Mouse (Mus musculus): Measurements from ENCODE around the gene Panx3. TPM values are rescaled to one million over a fixed set of nuclear protein-coding genes. Genes with fewer than 3 reads are reported as not detected.

The Panx3 gene
- polyA plus RNA-seq, 1 experiment from 2014 or later = 0.12 TPM

- no peak overlapping the region for H3K4me3 ChIP-seq (replicated peaks; ENCODE audit: low read depth, low read length)
Observed at GRCm38 (mm10) chr9:37638721-37639120, 30.3 kb downstream of the Panx3 start.

GRCm38 (mm10) chr9:37636800-37637542 is 32.1 kb downstream of the Panx3 start:
- no peak; the same call in 1 of the 2 replicates for ATAC-seq (replicated peaks; ENCODE audit: low FRiP score, low read depth)
- Histone ChIP-seq H3K9me3 (replicated peaks; ENCODE audit: low read length) (no peaks in the 10 kb centered on the region), H3K27me3 (ENCODE audit: insufficient read depth, low read length) (no peaks in the 10 kb centered on the region), H3K4me2 (ENCODE audit: low read length) (no peak overlapping the region), H3K36me3 (ENCODE audit: insufficient read depth, low read length) (no peaks in the 10 kb centered on the region), H3K4me3 (replicated peaks; ENCODE audit: low read depth, low read length) (no peak overlapping the region), H3K27ac (no peak overlapping the region), H3K9ac (ENCODE audit: low read depth, low read length) (no peak overlapping the region), H3K4me1 (replicated peaks; ENCODE audit: insufficient read depth, low read length) (no peaks in the 10 kb centered on the region)
- WGBS = 34% methylated on average over 6 of the region's 6 CpGs
- no peak for TF ChIP-seq CTCF (IDR thresholded peaks at IDR 0.05; ENCODE audit: low read depth)
- DNase-seq (ENCODE audit: low spot score) = peak; percentile 21

More at GRCm38 (mm10) chr9:37638721-37639120, 30.3 kb downstream of the Panx3 start:
- Histone ChIP-seq H3K9me3 (replicated peaks; ENCODE audit: low read length) (no peaks in the 10 kb centered on the region), H3K9ac (ENCODE audit: low read depth, low read length) (no peak overlapping the region), H3K27me3 (ENCODE audit: insufficient read depth, low read length) (no peaks in the 10 kb centered on the region), H3K36me3 (ENCODE audit: insufficient read depth, low read length) (no peaks in the 10 kb centered on the region), H3K4me1 (replicated peaks; ENCODE audit: insufficient read depth, low read length) (no peaks in the 10 kb centered on the region), H3K4me2 (ENCODE audit: low read length) (no peak overlapping the region), H3K27ac (no peak overlapping the region)
- peak; percentile 21 for DNase-seq (ENCODE audit: low spot score)
- TF ChIP-seq CTCF (IDR thresholded peaks at IDR 0.05; ENCODE audit: low read depth) = no peak
- 83% methylated on average over 3 of the region's 3 CpGs for WGBS
- ATAC-seq (replicated peaks; ENCODE audit: low FRiP score, low read depth) = no peak

- peak; percentile 81 for DNase-seq (ENCODE audit: low spot score)
- ATAC-seq (replicated peaks; ENCODE audit: low FRiP score, low read depth) = no peak
- 17% methylated on average over 7 of the region's 7 CpGs for WGBS
- Histone ChIP-seq H3K4me2 (ENCODE audit: low read length) (no peak overlapping the region), H3K9me3 (replicated peaks; ENCODE audit: low read length) (no peaks in the 10 kb centered on the region), H3K4me1 (replicated peaks; ENCODE audit: insufficient read depth, low read length) (no peaks in the 10 kb centered on the region), H3K27ac (no peak overlapping the region), H3K36me3 (ENCODE audit: insufficient read depth, low read length) (no peaks in the 10 kb centered on the region), H3K4me3 (replicated peaks; ENCODE audit: low read depth, low read length) (no peak overlapping the region), H3K9ac (ENCODE audit: low read depth, low read length) (no peak overlapping the region), H3K27me3 (ENCODE audit: insufficient read depth, low read length) (no peaks in the 10 kb centered on the region)
- peak; percentile 79 for TF ChIP-seq CTCF (IDR thresholded peaks at IDR 0.05; ENCODE audit: low read depth)
Observed at GRCm38 (mm10) chr9:37636335-37636734, 32.7 kb downstream of the Panx3 start.

GRCm38 (mm10) chr9:37634269-37634668 is 34.8 kb downstream of the Panx3 start:
- Histone ChIP-seq H3K9me3 (replicated peaks; ENCODE audit: low read length) (no peaks in the 10 kb centered on the region), H3K27ac (no peak overlapping the region), H3K4me3 (replicated peaks; ENCODE audit: low read depth, low read length) (no peak overlapping the region), H3K4me1 (replicated peaks; ENCODE audit: insufficient read depth, low read length) (no peaks in the 10 kb centered on the region), H3K27me3 (ENCODE audit: insufficient read depth, low read length) (no peaks in the 10 kb centered on the region), H3K4me2 (ENCODE audit: low read length) (no peak overlapping the region), H3K36me3 (ENCODE audit: insufficient read depth, low read length) (no peaks in the 10 kb centered on the region), H3K9ac (ENCODE audit: low read depth, low read length) (no peak overlapping the region)
- WGBS = 94% methylated on average over 3 of the region's 3 CpGs
- ATAC-seq (replicated peaks; ENCODE audit: low FRiP score, low read depth) (no peak), DNase-seq (ENCODE audit: low spot score) (no peak)
- TF ChIP-seq CTCF (IDR thresholded peaks at IDR 0.05; ENCODE audit: low read depth) = no peak

- Histone ChIP-seq H3K4me1 (replicated peaks; ENCODE audit: insufficient read depth, low read length) (no peaks in the 10 kb centered on the region), H3K4me2 (ENCODE audit: low read length) (no peak overlapping the region), H3K9ac (ENCODE audit: low read depth, low read length) (no peak overlapping the region), H3K27ac (no peak overlapping the region), H3K27me3 (ENCODE audit: insufficient read depth, low read length) (no peaks in the 10 kb centered on the region), H3K4me3 (replicated peaks; ENCODE audit: low read depth, low read length) (no peak overlapping the region), H3K36me3 (ENCODE audit: insufficient read depth, low read length) (no peaks in the 10 kb centered on the region), H3K9me3 (replicated peaks; ENCODE audit: low read length) (no peaks in the 10 kb centered on the region)
- DNase-seq (ENCODE audit: low spot score) (no peak), ATAC-seq (replicated peaks; ENCODE audit: low FRiP score, low read depth) (no peak)
- no peak for TF ChIP-seq CTCF (IDR thresholded peaks at IDR 0.05; ENCODE audit: low read depth)
- 77% methylated on average over 2 of the region's 2 CpGs for WGBS
Observed at GRCm38 (mm10) chr9:37632305-37632704, 36.7 kb downstream of the Panx3 start.

- WGBS = 83% methylated on average over 2 of the region's 2 CpGs
- TF ChIP-seq CTCF (IDR thresholded peaks at IDR 0.05; ENCODE audit: low read depth) = no peak
- Histone ChIP-seq H3K9ac (ENCODE audit: low read depth, low read length) (no peak overlapping the region), H3K27me3 (ENCODE audit: insufficient read depth, low read length) (no peaks in the 10 kb centered on the region), H3K36me3 (ENCODE audit: insufficient read depth, low read length) (no peaks in the 10 kb centered on the region), H3K4me2 (ENCODE audit: low read length) (no peak overlapping the region), H3K27ac (no peak overlapping the region), H3K9me3 (replicated peaks; ENCODE audit: low read length) (no peaks in the 10 kb centered on the region), H3K4me1 (replicated peaks; ENCODE audit: insufficient read depth, low read length) (no peaks in the 10 kb centered on the region), H3K4me3 (replicated peaks; ENCODE audit: low read depth, low read length) (no peak overlapping the region)
- ATAC-seq (replicated peaks; ENCODE audit: low FRiP score, low read depth) = no peak
- no peak for DNase-seq (ENCODE audit: low spot score)
Observed at GRCm38 (mm10) chr9:37629941-37630340, 39.1 kb downstream of the Panx3 start.

Measured in kidney, postnatal 0 days (tissue).